Mouse (Mus musculus) frontal cortex, postnatal 10 days (tissue): ENCODE data around the gene Hoxb6.

Experiments
- DNase-seq, 2 experiments: peaks; one replicate each; pipeline ENCODE4 v3.0.0; 2022; ENCODE audit warnings: low spot score in 2 of 2, mixed read lengths in 1 of 2

Gene Hoxb6

GRCm38 (mm10) chr11:96269869-96270268 lies 22.4 kb upstream of the Hoxb6 start:
- no peak for DNase-seq

GRCm38 (mm10) chr11:96270996-96271540 lies 21.2 kb upstream of the Hoxb6 start, which contains the start of gene Hoxb9:
Gene Hoxb9 (plus strand): TSS chr11:96271457.
- DNase-seq, result no peak

- no peak for DNase-seq
Observed at GRCm38 (mm10) chr11:96271541-96272011, 20.7 kb upstream of the Hoxb6 start.

DNA sequence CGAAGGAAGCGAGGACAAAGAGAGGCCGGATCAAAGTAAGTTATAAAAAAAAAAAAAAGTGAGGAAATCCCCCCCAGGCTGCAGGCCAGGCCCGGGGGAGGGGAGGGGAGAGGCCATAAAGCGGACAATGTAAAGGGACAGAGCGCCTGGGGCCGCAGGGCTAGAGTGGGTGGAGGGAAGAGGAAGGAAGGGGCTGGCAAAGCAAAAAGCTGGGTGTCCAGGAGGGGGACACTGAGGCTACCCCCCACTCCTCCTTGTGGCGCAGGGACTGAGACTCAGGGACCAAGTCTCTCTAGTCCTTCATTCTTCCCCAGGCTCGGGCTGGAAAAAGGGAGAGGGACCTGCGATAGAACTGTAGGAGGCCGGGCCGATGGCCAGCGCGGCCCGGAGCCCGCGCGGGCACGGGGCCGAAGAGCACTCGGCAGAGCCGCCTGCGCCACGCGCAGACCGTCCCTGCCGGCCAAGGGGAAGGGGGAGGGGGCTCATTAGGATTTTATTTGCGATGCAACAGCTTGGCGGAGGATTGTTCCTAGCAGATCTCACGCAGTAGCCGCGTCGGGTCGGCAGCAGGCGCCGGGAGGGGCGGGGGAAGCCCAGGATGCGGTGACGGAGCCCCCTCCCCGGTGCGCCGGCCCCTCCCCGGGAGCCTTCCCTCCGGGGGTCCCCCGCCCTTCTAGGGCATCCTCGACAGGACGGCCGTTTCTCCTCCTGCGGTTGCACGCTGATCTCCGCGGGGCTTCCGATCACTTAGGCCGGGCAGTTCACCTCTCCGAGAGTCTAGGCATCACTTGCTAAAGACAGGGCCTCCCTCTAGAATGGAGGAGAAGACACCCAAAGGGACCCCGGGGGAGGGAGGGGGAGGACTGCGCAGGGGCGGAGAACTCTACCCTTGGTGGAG lies 20.0 kb upstream of the Hoxb6 start:
- no peak for DNase-seq

DNA sequence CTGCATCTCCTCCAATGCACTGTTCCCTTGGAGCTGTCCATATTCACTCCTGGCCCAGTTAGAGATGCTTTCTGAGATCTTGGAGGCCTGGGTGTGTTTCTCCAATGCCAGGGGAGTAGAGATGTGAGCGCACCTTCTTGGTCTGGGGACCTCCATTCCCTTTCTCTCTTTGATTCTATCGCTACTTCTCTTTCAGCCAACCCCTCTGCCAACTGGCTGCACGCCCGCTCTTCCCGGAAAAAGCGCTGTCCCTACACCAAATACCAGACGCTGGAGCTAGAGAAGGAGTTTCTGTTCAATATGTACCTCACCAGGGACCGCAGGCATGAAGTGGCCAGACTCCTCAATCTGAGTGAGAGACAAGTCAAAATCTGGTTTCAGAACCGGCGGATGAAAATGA lies 17.8 kb upstream of the Hoxb6 start:
- no peak for DNase-seq

DNA sequence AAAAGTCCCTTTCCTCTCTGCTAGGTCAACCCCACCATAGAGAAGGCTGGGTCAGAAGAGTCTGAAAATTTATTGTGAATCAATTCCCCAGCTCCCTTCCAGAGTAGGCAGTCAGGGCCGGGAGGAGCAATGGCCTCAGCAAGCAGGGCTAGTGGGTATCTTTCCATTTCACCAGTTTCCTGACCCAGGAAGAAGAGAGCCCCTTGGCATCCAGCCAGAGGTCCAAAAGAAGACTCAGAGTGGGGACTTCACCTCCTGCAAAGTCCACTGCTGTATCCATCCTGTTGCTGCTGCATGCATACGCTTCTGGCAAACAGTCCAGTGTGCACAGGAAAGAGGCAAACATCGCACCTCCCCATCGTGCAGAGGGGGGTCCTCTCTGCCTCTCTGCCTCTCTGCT lies 16.4 kb upstream of the Hoxb6 start:
- no peak for DNase-seq

DNA sequence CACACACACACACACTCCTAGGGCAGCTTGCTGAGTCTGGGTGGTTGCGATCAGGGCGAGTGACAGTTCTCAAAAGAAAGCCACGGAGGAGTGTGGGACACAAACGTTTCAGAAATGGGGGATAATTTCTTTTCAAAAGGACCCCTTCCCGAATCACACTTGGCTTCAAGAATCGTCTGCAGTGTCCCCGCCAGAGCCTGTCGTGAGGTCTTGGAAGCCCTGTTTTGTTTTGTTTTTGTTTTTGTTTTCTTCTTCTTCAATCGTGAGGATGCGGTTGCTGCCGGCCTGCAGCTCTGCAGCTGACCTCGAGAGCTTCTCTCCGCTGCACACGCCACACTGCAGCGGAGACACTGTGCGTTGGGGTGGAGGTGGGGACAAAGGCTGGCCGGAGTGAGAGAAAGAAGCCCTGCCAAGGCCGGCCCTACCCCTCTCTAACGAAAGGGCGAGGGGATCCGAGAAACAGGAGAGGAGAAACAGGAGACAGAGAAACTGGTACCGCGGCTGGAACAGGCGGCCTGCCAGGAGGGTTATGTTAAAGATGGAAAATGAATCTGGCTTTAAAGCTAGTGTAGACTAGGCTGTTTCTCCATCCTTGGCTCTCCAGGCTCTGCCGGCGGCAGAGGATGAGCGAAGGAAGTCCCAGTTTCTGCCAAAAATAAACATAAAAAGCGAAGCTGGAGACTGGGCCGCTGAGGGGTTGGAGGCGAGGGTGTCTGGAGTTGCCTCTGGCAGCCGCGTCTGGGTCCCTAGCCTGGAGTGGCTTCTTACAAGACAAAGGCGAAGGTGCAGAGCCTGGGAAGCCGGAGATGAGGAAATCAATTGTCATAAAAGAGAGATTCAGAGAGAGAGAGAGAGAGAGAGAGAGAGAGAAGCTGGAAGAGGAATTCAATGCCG lies 14.9 kb upstream of the Hoxb6 start:
- no peak for DNase-seq

GRCm38 (mm10) chr11:96278324-96278723 lies 14.0 kb upstream of the Hoxb6 start:
- DNase-seq, result no peak

DNA sequence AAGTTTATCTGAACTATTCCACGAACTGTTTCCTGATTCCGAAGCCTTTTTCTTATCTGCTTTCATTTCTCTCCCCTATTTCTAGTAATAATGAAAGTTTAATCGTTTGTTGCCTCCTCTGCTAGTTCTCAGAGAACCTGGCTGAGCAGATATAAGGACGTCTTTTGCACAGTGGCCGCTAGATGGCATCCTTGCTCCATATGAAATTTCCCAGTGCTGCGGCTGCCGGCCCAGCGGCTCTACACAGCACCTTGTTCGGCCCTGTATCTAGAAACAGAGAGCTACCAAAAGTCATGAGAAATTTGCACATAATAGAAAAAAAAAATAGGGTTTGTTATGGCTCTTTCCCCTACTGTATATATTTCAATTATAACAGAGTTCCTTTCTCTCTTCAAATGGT lies 13.5 kb upstream of the Hoxb6 start:
- DNase-seq, result peak; percentile 33 to 78

DNA sequence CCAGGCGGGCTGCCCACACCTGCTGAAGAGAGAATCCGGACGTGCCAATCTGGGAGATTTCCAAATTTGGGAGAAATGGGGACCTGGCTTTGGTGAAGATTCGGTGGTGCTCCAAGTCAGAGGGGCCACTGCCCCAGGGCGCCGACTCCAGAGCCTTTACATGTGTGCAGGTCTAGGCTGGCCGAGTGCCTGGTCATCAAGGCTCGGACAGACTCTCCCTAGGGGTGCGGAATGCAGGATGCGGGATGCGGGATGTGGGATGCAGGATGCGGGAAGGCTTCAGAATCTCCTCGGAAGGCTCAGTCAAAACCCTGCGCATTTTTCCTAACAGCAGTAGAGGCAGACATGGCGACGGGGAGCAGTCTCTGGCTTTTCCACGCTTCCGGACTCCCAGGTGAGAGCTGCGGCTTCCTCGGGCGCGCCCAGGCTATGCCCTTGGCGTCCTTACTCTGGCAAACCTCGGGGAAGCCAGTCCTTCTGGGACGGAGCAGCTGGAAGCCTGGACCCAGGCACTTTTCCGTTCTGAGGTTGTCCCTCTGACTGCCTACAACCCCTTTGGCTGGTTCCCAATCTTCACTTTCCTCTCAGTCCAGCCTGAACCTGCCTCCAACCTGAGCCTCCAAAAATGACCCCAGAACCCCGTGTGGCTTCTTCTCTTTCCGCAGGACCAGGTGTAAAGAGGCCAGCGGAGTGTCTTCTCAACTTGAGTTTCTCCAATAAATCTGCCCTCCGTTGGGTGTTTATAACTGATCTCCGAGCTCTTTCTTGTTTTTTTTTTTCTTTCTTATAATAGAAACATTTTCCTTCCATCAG lies 12.6 kb upstream of the Hoxb6 start:
- no peak for DNase-seq

DNA sequence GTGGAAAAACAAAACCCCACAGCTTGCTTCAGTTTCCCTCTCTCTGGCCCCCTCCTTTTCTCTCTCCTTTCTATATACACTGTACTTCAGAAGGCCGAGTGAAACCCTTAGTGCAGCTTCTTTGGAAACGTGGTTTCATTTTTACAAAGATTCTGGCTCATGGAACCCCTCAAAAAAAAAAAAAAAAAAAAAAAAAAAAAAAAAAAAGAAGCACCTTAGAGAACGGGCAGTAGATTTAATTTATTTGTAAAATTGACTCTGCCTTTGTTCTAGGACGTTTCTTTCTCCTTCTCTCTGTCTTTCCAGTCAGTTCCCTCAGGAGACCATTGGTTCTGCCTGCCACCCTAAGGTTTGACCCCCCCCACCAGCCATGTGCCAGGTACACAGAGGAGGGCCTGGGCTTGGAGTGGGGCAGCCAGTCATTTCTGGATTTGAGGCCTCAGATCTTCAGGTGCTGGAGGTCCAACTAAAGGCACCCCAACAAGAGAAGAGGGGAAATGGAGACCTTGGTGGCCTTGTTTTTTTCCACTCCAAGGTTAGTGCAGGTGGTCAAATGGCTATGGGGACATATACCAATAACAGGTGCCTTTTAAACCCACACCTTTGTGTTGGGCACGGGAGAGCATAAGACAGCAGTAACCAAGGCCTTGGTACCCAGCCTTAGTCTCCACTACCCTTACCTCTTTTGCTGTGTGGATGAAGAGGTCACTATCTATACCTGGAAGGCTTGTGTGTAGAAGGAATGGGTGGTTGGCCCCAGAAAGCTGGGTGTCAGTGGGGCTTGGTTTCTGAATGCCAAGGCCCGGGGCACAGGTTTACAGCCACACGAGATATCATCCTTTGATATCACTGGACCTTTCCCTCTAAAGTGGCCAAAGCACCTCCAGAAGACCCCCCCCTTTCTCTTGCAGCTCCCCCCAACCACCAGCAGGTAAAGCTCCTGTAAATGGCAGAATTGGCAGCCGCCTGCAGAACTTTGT lies 11.6 kb upstream of the Hoxb6 start:
- no peak for DNase-seq

DNA sequence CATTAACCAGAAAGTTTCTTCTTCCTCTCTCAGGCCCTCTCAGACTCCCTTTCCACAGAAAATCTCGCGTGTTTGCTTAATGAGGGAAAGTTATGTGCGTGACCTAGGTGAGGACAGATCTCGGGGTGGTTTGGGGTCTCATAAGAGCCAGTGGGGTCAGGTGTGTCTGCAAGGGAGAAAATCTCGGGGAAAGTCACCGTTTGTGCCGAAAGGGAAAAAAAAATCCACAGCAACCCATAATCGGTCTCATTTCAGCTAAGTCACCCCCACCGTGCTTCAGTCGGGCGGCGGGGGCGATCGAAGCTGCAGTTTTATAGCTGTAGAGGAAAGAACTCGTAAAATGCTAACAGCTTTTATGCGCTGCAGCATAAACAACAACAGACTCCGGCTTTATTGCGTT lies 10.9 kb upstream of the Hoxb6 start:
- DNase-seq, result no peak

- DNase-seq, result no peak
Observed at GRCm38 (mm10) chr11:96281855-96282570, 10.3 kb upstream of the Hoxb6 start, which contains the start of gene Hoxb8. Gene Hoxb8 (plus strand): TSS chr11:96281905.

DNA sequence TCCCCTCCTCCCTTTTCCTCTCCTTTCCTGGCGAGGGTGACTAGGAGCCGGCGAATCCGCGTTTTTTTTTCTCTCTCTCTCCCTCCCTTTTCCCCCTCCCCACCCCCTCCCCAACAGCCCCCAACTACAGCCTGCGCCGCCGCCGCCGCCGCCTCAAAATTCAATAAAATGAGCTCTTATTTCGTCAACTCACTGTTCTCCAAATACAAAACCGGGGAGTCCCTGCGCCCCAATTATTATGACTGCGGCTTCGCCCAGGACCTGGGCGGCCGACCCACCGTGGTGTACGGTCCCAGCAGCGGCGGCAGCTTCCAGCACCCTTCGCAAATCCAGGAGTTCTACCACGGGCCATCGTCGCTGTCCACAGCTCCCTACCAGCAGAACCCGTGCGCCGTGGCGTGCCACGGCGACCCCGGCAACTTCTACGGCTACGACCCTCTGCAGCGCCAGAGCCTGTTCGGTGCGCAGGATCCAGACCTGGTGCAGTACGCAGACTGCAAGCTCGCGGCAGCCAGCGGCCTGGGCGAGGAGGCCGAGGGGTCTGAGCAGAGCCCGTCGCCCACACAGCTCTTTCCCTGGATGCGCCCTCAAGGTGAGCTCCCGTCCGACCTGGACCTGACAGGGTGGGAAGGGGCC lies 9.4 kb upstream of the Hoxb6 start:
- DNase-seq, result no peak

GRCm38 (mm10) chr11:96284041-96284749 lies 8.1 kb upstream of the Hoxb6 start:
- DNase-seq, result no peak

GRCm38 (mm10) chr11:96284774-96285734 lies 7.2 kb upstream of the Hoxb6 start:
- no peak for DNase-seq
